Mouse (Mus musculus) cerebellum, postnatal 25 days (tissue): ENCODE measurements around the gene Zfp668.

Experiments
- DNase-seq, 2 experiments: peaks; one replicate each; pipeline ENCODE4 v3.0.0; 2021; ENCODE audit warnings: mixed read lengths in 2 of 2

Gene Zfp668

GRCm38 (mm10) chr7:127876467-127877348, at the start of gene Zfp668:
TSS of gene Zfp668 (minus strand) at chr7:127876828.
- peak; percentile 91 to 93 for DNase-seq

GRCm38 (mm10) chr7:127926066-127926465, 49.4 kb upstream of the Zfp668 start:
- no peak for DNase-seq

GRCm38 (mm10) chr7:127925252-127925651, 48.6 kb upstream of the Zfp668 start:
- no peak for DNase-seq

GRCm38 (mm10) chr7:127923714-127924113, 47.1 kb upstream of the Zfp668 start:
- no peak for DNase-seq

GRCm38 (mm10) chr7:127922451-127923275, 46.0 kb upstream of the Zfp668 start:
- DNase-seq, result no peak

GRCm38 (mm10) chr7:127921516-127921915, 44.9 kb upstream of the Zfp668 start:
- peak in 1 of 2 experiments; percentile 36 for DNase-seq

- DNase-seq, result peak in 1 of 2 experiments; percentile 39
Observed at GRCm38 (mm10) chr7:127919290-127919689, 42.7 kb upstream of the Zfp668 start.

- peak in 1 of 2 experiments; percentile 70 for DNase-seq
Observed at GRCm38 (mm10) chr7:127918203-127918602, 41.6 kb upstream of the Zfp668 start.

GRCm38 (mm10) chr7:127915293-127915692, 38.7 kb upstream of the Zfp668 start:
- no peak for DNase-seq

- DNase-seq, result no peak
Observed at GRCm38 (mm10) chr7:127912938-127913337, 36.3 kb upstream of the Zfp668 start.

GRCm38 (mm10) chr7:127912190-127912871, 35.7 kb upstream of the Zfp668 start, which contains the start of gene Kat8:
TSS of gene Kat8 (plus strand) at chr7:127912516.
- peak; percentile 91 to 93 for DNase-seq

- DNase-seq, result no peak
Observed at GRCm38 (mm10) chr7:127908656-127909055, 32.0 kb upstream of the Zfp668 start.

GRCm38 (mm10) chr7:127907939-127908338, 31.3 kb upstream of the Zfp668 start:
- no peak for DNase-seq

GRCm38 (mm10) chr7:127903971-127904796, 27.6 kb upstream of the Zfp668 start, which contains the start of gene Bckdk:
TSS of gene Bckdk (plus strand) at chr7:127904082.
- DNase-seq, result peak; percentile 81 to 85

- no peak for DNase-seq
Observed at GRCm38 (mm10) chr7:127901772-127902171, 25.1 kb upstream of the Zfp668 start.

GRCm38 (mm10) chr7:127899997-127900396, 23.4 kb upstream of the Zfp668 start:
- DNase-seq, result no peak

- DNase-seq, result no peak
Observed at GRCm38 (mm10) chr7:127898179-127898956, 21.7 kb upstream of the Zfp668 start.

- DNase-seq, result no peak
Observed at GRCm38 (mm10) chr7:127897542-127897941, 20.9 kb upstream of the Zfp668 start.

- peak; percentile 71 to 86 for DNase-seq
Observed at GRCm38 (mm10) chr7:127896384-127896783, 19.8 kb upstream of the Zfp668 start.

GRCm38 (mm10) chr7:127895891-127896290, 19.3 kb upstream of the Zfp668 start:
- DNase-seq, result peak in 1 of 2 experiments; percentile 28

GRCm38 (mm10) chr7:127895442-127895841, 18.8 kb upstream of the Zfp668 start, which contains the start of the genes Gm21974 and Vkorc1:
TSS of gene Gm21974 (minus strand) at chr7:127895454.
TSS of gene Vkorc1 (minus strand) at chr7:127895617.
- peak; percentile 95 to 98 for DNase-seq
